Mouse (Mus musculus) G1E (cell line): ENCODE measurements around the gene Fads6.

ENCODE experiments used
- CTCF ChIP-seq: IDR thresholded peaks from 2 replicates; pipeline ENCODE4 v1.5.1; 2012; ENCODE audit warnings: low read depth, low read length, inconsistent platforms, mixed read lengths
- TAL1 ChIP-seq: conservative IDR thresholded peaks from 2 replicates; pipeline ENCODE4 v1.6.1; 2012; ENCODE audit warnings: low read depth, low read length, inconsistent platforms, mixed read lengths

GRCm38 (mm10) chr11:115247945-115248344 lies 49.5 kb downstream of the Fads6 start:
- TF ChIP-seq CTCF (no peak), TAL1 (no peak)
